Mouse (Mus musculus): ENCODE measurements at regions not wholly inside any gene's neighbourhood (a gene's known extent, or its start where the extent isn't known, plus 50 kb on each side); places are given as distances from the start of the nearest gene placed in this dataset.

DNA sequence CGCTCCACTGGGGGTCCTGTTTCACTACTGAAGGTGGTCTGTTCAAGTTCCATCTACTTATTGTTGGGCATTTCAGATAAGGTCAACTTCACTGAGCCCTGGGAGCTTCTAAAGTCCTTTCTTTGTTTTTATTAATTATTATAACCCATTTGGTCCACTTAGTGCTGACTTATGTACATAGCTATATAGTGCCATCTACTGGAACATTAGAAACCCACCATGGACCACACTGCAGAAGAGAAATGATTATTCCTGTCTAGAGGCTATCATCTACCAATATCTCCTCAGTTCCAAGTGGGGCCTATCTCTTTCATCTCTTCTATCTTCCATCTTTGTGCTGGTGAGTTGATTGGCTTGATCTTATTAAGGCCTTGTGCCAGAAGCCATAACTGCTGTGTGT, 294.8 kb downstream of the Gm9008 start:
- H3K36me3 ChIP-seq (ENCODE audit: insufficient read depth, low read length) = no peaks in the 10 kb centered on the region
- no peak overlapping the region for H3K4me3 ChIP-seq (replicated peaks; ENCODE audit: low read length)
- TF ChIP-seq NANOG (IDR thresholded peaks at IDR 0.05; ENCODE audit: borderline replicate concordance, low read length) (no peak), POU5F1 (IDR thresholded peaks at IDR 0.05; ENCODE audit: borderline replicate concordance, low read length) (no peak), CTCF (conservative IDR thresholded peaks at IDR 0.05; ENCODE audit: low read length) (peak; percentile 15; the same call in 1 of the 2 replicates)
- no peaks in the 10 kb centered on the region for H3K27me3 ChIP-seq (ENCODE audit: insufficient read depth, low read length)
- no peaks in the 10 kb centered on the region for H3K4me1 ChIP-seq (replicated peaks; ENCODE audit: low read depth, low read length)
- H3K9me3 ChIP-seq (ENCODE audit: low read length) = no peaks in the 10 kb centered on the region
